Mouse (Mus musculus): ENCODE results near the gene Wdr61. TPM values are rescaled to one million over a fixed set of nuclear protein-coding genes. Genes with fewer than 3 reads are reported as not detected.

Gene Wdr61
- polyA plus RNA-seq, 1 experiment from 2014 or later, result 159 TPM

- 19% methylated on average over 12 of the region's 12 CpGs for WGBS
- Histone ChIP-seq H3K27me3 (replicated peaks; ENCODE audit: control insufficient read depth, insufficient read depth, low read length) (peaks cover 41% of the 10 kb centered on the region), H3K27ac (ENCODE audit: low read depth, low read length) (no peak overlapping the region), H3K4me1 (ENCODE audit: control insufficient read depth, insufficient read depth, low read length) (peaks cover 21% of the 10 kb centered on the region), H3K4me3 (ENCODE audit: low read depth, low read length) (peak overlapping the region; percentile 30; the same call in 1 of the 2 replicates), H3K36me3 (ENCODE audit: control insufficient read depth, insufficient read depth, low read length) (no peaks in the 10 kb centered on the region), H3K9me3 (replicated peaks; ENCODE audit: control insufficient read depth, low read length) (no peaks in the 10 kb centered on the region), H3K9ac (ENCODE audit: low read length) (no peak overlapping the region; the same call in 1 of the 2 replicates), H3K4me2 (ENCODE audit: low read length) (peak overlapping the region; percentile 68)
- ATAC-seq (no peak), DNase-seq (ENCODE audit: low spot score) (no peak)
Measured at GRCm38 (mm10) chr9:54764091-54764490, 29.8 kb upstream of the Wdr61 start.

GRCm38 (mm10) chr9:54759592-54759991 lies 25.3 kb upstream of the Wdr61 start:
- H3K9me3 ChIP-seq (replicated peaks; ENCODE audit: control insufficient read depth, low read length), result no peaks in the 10 kb centered on the region
- no peak overlapping the region for H3K4me3 ChIP-seq (ENCODE audit: low read depth, low read length)
- H3K9ac ChIP-seq (ENCODE audit: low read length), result no peak overlapping the region
- ATAC-seq (no peak), DNase-seq (ENCODE audit: low spot score) (no peak)
- WGBS, result 14% methylated on average over 6 of the region's 6 CpGs
- H3K27me3 ChIP-seq (replicated peaks; ENCODE audit: control insufficient read depth, insufficient read depth, low read length), result peaks cover 18% of the 10 kb centered on the region
- H3K4me2 ChIP-seq (ENCODE audit: low read length), result no peak overlapping the region
- H3K27ac ChIP-seq (ENCODE audit: low read depth, low read length), result no peak overlapping the region
- H3K4me1 ChIP-seq (ENCODE audit: control insufficient read depth, insufficient read depth, low read length), result peaks cover 3% of the 10 kb centered on the region
- no peaks in the 10 kb centered on the region for H3K36me3 ChIP-seq (ENCODE audit: control insufficient read depth, insufficient read depth, low read length)

- Histone ChIP-seq H3K4me2 (ENCODE audit: low read length) (no peak overlapping the region), H3K4me1 (ENCODE audit: control insufficient read depth, insufficient read depth, low read length) (no peaks in the 10 kb centered on the region), H3K36me3 (ENCODE audit: control insufficient read depth, insufficient read depth, low read length) (no peaks in the 10 kb centered on the region), H3K27ac (ENCODE audit: low read depth, low read length) (no peak overlapping the region), H3K4me3 (ENCODE audit: low read depth, low read length) (no peak overlapping the region), H3K9me3 (replicated peaks; ENCODE audit: control insufficient read depth, low read length) (no peaks in the 10 kb centered on the region), H3K9ac (ENCODE audit: low read length) (no peak overlapping the region), H3K27me3 (replicated peaks; ENCODE audit: control insufficient read depth, insufficient read depth, low read length) (no peaks in the 10 kb centered on the region)
- DNase-seq (ENCODE audit: low spot score), result no peak
- no peak for ATAC-seq
- 57% methylated on average over 11 of the region's 11 CpGs for WGBS
Measured at GRCm38 (mm10) chr9:54752944-54753295, 18.6 kb upstream of the Wdr61 start.

- 33% methylated on average over 21 of the region's 21 CpGs for WGBS
- no peaks in the 10 kb centered on the region for H3K9me3 ChIP-seq (replicated peaks; ENCODE audit: control insufficient read depth, low read length)
- no peaks in the 10 kb centered on the region for H3K4me1 ChIP-seq (ENCODE audit: control insufficient read depth, insufficient read depth, low read length)
- H3K4me2 ChIP-seq (ENCODE audit: low read length), result no peak overlapping the region
- H3K27me3 ChIP-seq (replicated peaks; ENCODE audit: control insufficient read depth, insufficient read depth, low read length), result no peaks in the 10 kb centered on the region
- DNase-seq (ENCODE audit: low spot score) (no peak), ATAC-seq (no peak)
- no peak overlapping the region for H3K27ac ChIP-seq (ENCODE audit: low read depth, low read length)
- no peak overlapping the region for H3K9ac ChIP-seq (ENCODE audit: low read length)
- H3K4me3 ChIP-seq (ENCODE audit: low read depth, low read length), result no peak overlapping the region
- no peaks in the 10 kb centered on the region for H3K36me3 ChIP-seq (ENCODE audit: control insufficient read depth, insufficient read depth, low read length)
Measured at GRCm38 (mm10) chr9:54752201-54752943, 18.1 kb upstream of the Wdr61 start.

GRCm38 (mm10) chr9:54751684-54752083 lies 17.4 kb upstream of the Wdr61 start:
- H3K36me3 ChIP-seq (ENCODE audit: control insufficient read depth, insufficient read depth, low read length), result no peaks in the 10 kb centered on the region
- H3K9ac ChIP-seq (ENCODE audit: low read length), result no peak overlapping the region
- no peak for DNase-seq (ENCODE audit: low spot score)
- no peaks in the 10 kb centered on the region for H3K4me1 ChIP-seq (ENCODE audit: control insufficient read depth, insufficient read depth, low read length)
- no peak overlapping the region for H3K4me3 ChIP-seq (ENCODE audit: low read depth, low read length)
- no peak overlapping the region for H3K4me2 ChIP-seq (ENCODE audit: low read length)
- H3K27ac ChIP-seq (ENCODE audit: low read depth, low read length), result no peak overlapping the region
- H3K9me3 ChIP-seq (replicated peaks; ENCODE audit: control insufficient read depth, low read length), result no peaks in the 10 kb centered on the region
- 83% methylated on average over 2 of the region's 2 CpGs for WGBS
- ATAC-seq, result no peak
- H3K27me3 ChIP-seq (replicated peaks; ENCODE audit: control insufficient read depth, insufficient read depth, low read length), result no peaks in the 10 kb centered on the region

- H3K4me3 ChIP-seq (ENCODE audit: low read depth, low read length), result no peak overlapping the region
- WGBS, result 85% methylated on average over 7 of the region's 7 CpGs
- H3K27me3 ChIP-seq (replicated peaks; ENCODE audit: control insufficient read depth, insufficient read depth, low read length), result no peaks in the 10 kb centered on the region
- no peaks in the 10 kb centered on the region for H3K36me3 ChIP-seq (ENCODE audit: control insufficient read depth, insufficient read depth, low read length)
- no peaks in the 10 kb centered on the region for H3K9me3 ChIP-seq (replicated peaks; ENCODE audit: control insufficient read depth, low read length)
- no peak overlapping the region for H3K9ac ChIP-seq (ENCODE audit: low read length)
- no peak overlapping the region for H3K27ac ChIP-seq (ENCODE audit: low read depth, low read length)
- no peak overlapping the region for H3K4me2 ChIP-seq (ENCODE audit: low read length)
- DNase-seq (ENCODE audit: low spot score) (no peak), ATAC-seq (no peak)
- H3K4me1 ChIP-seq (ENCODE audit: control insufficient read depth, insufficient read depth, low read length), result no peaks in the 10 kb centered on the region
Measured at GRCm38 (mm10) chr9:54750215-54750981, 16.1 kb upstream of the Wdr61 start.

GRCm38 (mm10) chr9:54745740-54746370 lies 11.5 kb upstream of the Wdr61 start:
- WGBS, result 58% methylated on average over 13 of the region's 13 CpGs
- Histone ChIP-seq H3K36me3 (ENCODE audit: control insufficient read depth, insufficient read depth, low read length) (no peaks in the 10 kb centered on the region), H3K4me2 (ENCODE audit: low read length) (no peak overlapping the region), H3K9me3 (replicated peaks; ENCODE audit: control insufficient read depth, low read length) (no peaks in the 10 kb centered on the region), H3K4me1 (ENCODE audit: control insufficient read depth, insufficient read depth, low read length) (no peaks in the 10 kb centered on the region), H3K4me3 (ENCODE audit: low read depth, low read length) (no peak overlapping the region), H3K9ac (ENCODE audit: low read length) (no peak overlapping the region), H3K27me3 (replicated peaks; ENCODE audit: control insufficient read depth, insufficient read depth, low read length) (no peaks in the 10 kb centered on the region), H3K27ac (ENCODE audit: low read depth, low read length) (no peak overlapping the region)
- peak; percentile 32 for ATAC-seq
- DNase-seq (ENCODE audit: low spot score), result no peak

GRCm38 (mm10) chr9:54743891-54744290 lies 9.6 kb upstream of the Wdr61 start:
- H3K36me3 ChIP-seq (ENCODE audit: control insufficient read depth, insufficient read depth, low read length), result no peaks in the 10 kb centered on the region
- WGBS, result 84% methylated on average over 4 of the region's 4 CpGs
- H3K4me3 ChIP-seq (ENCODE audit: low read depth, low read length), result no peak overlapping the region
- H3K4me1 ChIP-seq (ENCODE audit: control insufficient read depth, insufficient read depth, low read length), result no peaks in the 10 kb centered on the region
- no peaks in the 10 kb centered on the region for H3K27me3 ChIP-seq (replicated peaks; ENCODE audit: control insufficient read depth, insufficient read depth, low read length)
- H3K9me3 ChIP-seq (replicated peaks; ENCODE audit: control insufficient read depth, low read length), result no peaks in the 10 kb centered on the region
- no peak overlapping the region for H3K27ac ChIP-seq (ENCODE audit: low read depth, low read length)
- no peak overlapping the region for H3K4me2 ChIP-seq (ENCODE audit: low read length)
- ATAC-seq, result no peak
- no peak for DNase-seq (ENCODE audit: low spot score)
- H3K9ac ChIP-seq (ENCODE audit: low read length), result no peak overlapping the region

- ATAC-seq (no peak), DNase-seq (ENCODE audit: low spot score) (peak; percentile 80)
- H3K27ac ChIP-seq (ENCODE audit: low read depth, low read length), result no peak overlapping the region
- H3K4me2 ChIP-seq (ENCODE audit: low read length), result no peak overlapping the region
- H3K9me3 ChIP-seq (replicated peaks; ENCODE audit: control insufficient read depth, low read length), result no peaks in the 10 kb centered on the region
- no peak overlapping the region for H3K9ac ChIP-seq (ENCODE audit: low read length)
- no peaks in the 10 kb centered on the region for H3K27me3 ChIP-seq (replicated peaks; ENCODE audit: control insufficient read depth, insufficient read depth, low read length)
- H3K36me3 ChIP-seq (ENCODE audit: control insufficient read depth, insufficient read depth, low read length), result no peaks in the 10 kb centered on the region
- H3K4me1 ChIP-seq (ENCODE audit: control insufficient read depth, insufficient read depth, low read length), result peaks cover 6% of the 10 kb centered on the region; the same call in 1 of the 2 replicates
- H3K4me3 ChIP-seq (ENCODE audit: low read depth, low read length), result no peak overlapping the region
- 29% methylated on average over 3 of the region's 3 CpGs for WGBS
Measured at GRCm38 (mm10) chr9:54738376-54738775, 4.1 kb upstream of the Wdr61 start.
